Mouse (Mus musculus): ENCODE measurements around the gene Eng. TPM values are rescaled to one million over a fixed set of nuclear protein-coding genes. Genes with fewer than 3 reads are reported as not detected.
A peak's percentile ranks its signal among the peaks of the same experiment; 100 is the strongest.

Gene Eng
- polyA plus RNA-seq, 1 experiment from 2014 or later = 29.0 TPM

GRCm38 (mm10) chr2:32676821-32677220 is 30.4 kb downstream of the Eng start:
- Histone ChIP-seq H3K4me3 (no peak overlapping the region), H3K9me3 (peaks cover 3% of the 10 kb centered on the region; the same call in 1 of the 2 replicates), H3K36me3 (no peaks in the 10 kb centered on the region), H3K4me1 (replicated peaks) (peaks cover 10% of the 10 kb centered on the region), H3K4me2 (no peak overlapping the region), H3K27ac (no peak overlapping the region), H3K27me3 (no peaks in the 10 kb centered on the region), H3K9ac (no peak overlapping the region)
- ATAC-seq (ENCODE audit: low FRiP score) = no peak
- 95% methylated on average over 3 of the region's 3 CpGs for WGBS

- Histone ChIP-seq H3K9ac (no peak overlapping the region), H3K4me1 (replicated peaks) (peaks cover 10% of the 10 kb centered on the region), H3K4me2 (no peak overlapping the region), H3K27ac (no peak overlapping the region), H3K4me3 (no peak overlapping the region), H3K27me3 (no peaks in the 10 kb centered on the region), H3K36me3 (peaks cover 5% of the 10 kb centered on the region), H3K9me3 (peaks cover 3% of the 10 kb centered on the region; the same call in 1 of the 2 replicates)
- ATAC-seq (ENCODE audit: low FRiP score) = no peak
- WGBS = 95% methylated on average over 7 of the region's 7 CpGs
Measured at GRCm38 (mm10) chr2:32677683-32678082, 31.3 kb downstream of the Eng start.

- Histone ChIP-seq H3K27me3 (no peaks in the 10 kb centered on the region), H3K27ac (0 out of 2 replicates have a peak overlapping the region, but pooled peaks have one; percentile 23), H3K36me3 (peaks cover 28% of the 10 kb centered on the region), H3K9ac (peak overlapping the region; percentile 46; the same call in 1 of the 2 replicates), H3K9me3 (peaks cover 3% of the 10 kb centered on the region; the same call in 1 of the 2 replicates), H3K4me1 (replicated peaks) (peaks cover 10% of the 10 kb centered on the region), H3K4me2 (no peak overlapping the region), H3K4me3 (no peak overlapping the region)
- ATAC-seq (ENCODE audit: low FRiP score) = no peak
- 55% methylated on average over 7 of the region's 7 CpGs for WGBS
Measured at GRCm38 (mm10) chr2:32680051-32680451, 33.7 kb downstream of the Eng start.

GRCm38 (mm10) chr2:32680961-32681650 is 34.7 kb downstream of the Eng start:
- peaks cover 3% of the 10 kb centered on the region; the same call in 1 of the 2 replicates for H3K9me3 ChIP-seq
- H3K4me3 ChIP-seq = no peak overlapping the region
- H3K27me3 ChIP-seq = no peaks in the 10 kb centered on the region
- WGBS = 91% methylated on average over 19 of the region's 19 CpGs
- H3K27ac ChIP-seq = no peak overlapping the region
- H3K4me2 ChIP-seq = no peak overlapping the region
- H3K36me3 ChIP-seq = peaks cover 39% of the 10 kb centered on the region
- no peak overlapping the region for H3K9ac ChIP-seq
- peaks cover 10% of the 10 kb centered on the region for H3K4me1 ChIP-seq (replicated peaks)
- no peak for ATAC-seq (ENCODE audit: low FRiP score)

- H3K4me3 ChIP-seq = no peak overlapping the region
- no peak overlapping the region for H3K27ac ChIP-seq
- H3K36me3 ChIP-seq = peaks cover 45% of the 10 kb centered on the region
- H3K9ac ChIP-seq = no peak overlapping the region
- H3K9me3 ChIP-seq = peaks cover 2% of the 10 kb centered on the region; the same call in 1 of the 2 replicates
- H3K27me3 ChIP-seq = no peaks in the 10 kb centered on the region
- ATAC-seq (ENCODE audit: low FRiP score) = 0 out of 2 replicates have a peak, but pooled peaks have one; percentile 21
- peaks cover 10% of the 10 kb centered on the region for H3K4me1 ChIP-seq (replicated peaks)
- WGBS = 71% methylated on average over 6 of the region's 6 CpGs
- no peak overlapping the region for H3K4me2 ChIP-seq
Measured at GRCm38 (mm10) chr2:32681754-32682153, 35.4 kb downstream of the Eng start.

GRCm38 (mm10) chr2:32682721-32683417 is 36.5 kb downstream of the Eng start:
- H3K4me2 ChIP-seq = no peak overlapping the region
- no peaks in the 10 kb centered on the region for H3K27me3 ChIP-seq
- no peaks in the 10 kb centered on the region for H3K9me3 ChIP-seq
- no peak overlapping the region for H3K4me3 ChIP-seq
- H3K27ac ChIP-seq = no peak overlapping the region
- peaks cover 10% of the 10 kb centered on the region for H3K4me1 ChIP-seq (replicated peaks)
- peaks cover 57% of the 10 kb centered on the region for H3K36me3 ChIP-seq
- WGBS = 82% methylated on average over 14 of the region's 14 CpGs
- no peak overlapping the region for H3K9ac ChIP-seq
- no peak for ATAC-seq (ENCODE audit: low FRiP score)

- no peak for ATAC-seq (ENCODE audit: low FRiP score)
- no peaks in the 10 kb centered on the region for H3K27me3 ChIP-seq
- H3K36me3 ChIP-seq = peaks cover 62% of the 10 kb centered on the region
- 95% methylated on average over 10 of the region's 10 CpGs for WGBS
- H3K9me3 ChIP-seq = no peaks in the 10 kb centered on the region
- H3K4me2 ChIP-seq = no peak overlapping the region
- H3K4me1 ChIP-seq (replicated peaks) = peaks cover 10% of the 10 kb centered on the region
- H3K27ac ChIP-seq = no peak overlapping the region
- no peak overlapping the region for H3K9ac ChIP-seq
- H3K4me3 ChIP-seq = no peak overlapping the region
Measured at GRCm38 (mm10) chr2:32683701-32684100, 37.3 kb downstream of the Eng start.

GRCm38 (mm10) chr2:32684681-32685428 is 38.5 kb downstream of the Eng start:
- Histone ChIP-seq H3K9me3 (no peaks in the 10 kb centered on the region), H3K4me1 (replicated peaks) (peaks cover 9% of the 10 kb centered on the region), H3K36me3 (peaks cover 62% of the 10 kb centered on the region), H3K27me3 (no peaks in the 10 kb centered on the region), H3K4me2 (no peak overlapping the region), H3K9ac (no peak overlapping the region), H3K27ac (no peak overlapping the region), H3K4me3 (no peak overlapping the region)
- ATAC-seq (ENCODE audit: low FRiP score) = no peak
- 92% methylated on average over 15 of the region's 15 CpGs for WGBS

GRCm38 (mm10) chr2:32685807-32686206 is 39.4 kb downstream of the Eng start:
- Histone ChIP-seq H3K27ac (no peak overlapping the region), H3K4me2 (no peak overlapping the region), H3K9ac (no peak overlapping the region), H3K4me1 (replicated peaks) (peaks cover 4% of the 10 kb centered on the region; the same call in 1 of the 2 replicates), H3K27me3 (no peaks in the 10 kb centered on the region), H3K4me3 (no peak overlapping the region), H3K9me3 (no peaks in the 10 kb centered on the region), H3K36me3 (peaks cover 62% of the 10 kb centered on the region)
- 97% methylated on average over 3 of the region's 3 CpGs for WGBS
- no peak for ATAC-seq (ENCODE audit: low FRiP score)

- no peak overlapping the region for H3K4me3 ChIP-seq
- 96% methylated on average over 6 of the region's 6 CpGs for WGBS
- H3K9me3 ChIP-seq = no peaks in the 10 kb centered on the region
Measured at GRCm38 (mm10) chr2:32686640-32687039, 40.2 kb downstream of the Eng start.

GRCm38 (mm10) chr2:32687562-32687961 is 41.2 kb downstream of the Eng start:
- Histone ChIP-seq H3K9me3 (no peaks in the 10 kb centered on the region), H3K4me2 (no peak overlapping the region), H3K4me3 (no peak overlapping the region), H3K36me3 (peaks cover 58% of the 10 kb centered on the region), H3K9ac (no peak overlapping the region; the same call in 1 of the 2 replicates), H3K27ac (no peak overlapping the region), H3K27me3 (no peaks in the 10 kb centered on the region), H3K4me1 (replicated peaks) (peaks cover 7% of the 10 kb centered on the region)
- WGBS = 97% methylated on average over 8 of the region's 8 CpGs
- no peak for ATAC-seq (ENCODE audit: low FRiP score)

More at GRCm38 (mm10) chr2:32686640-32687039, 40.2 kb downstream of the Eng start:
- Histone ChIP-seq H3K36me3 (peaks cover 62% of the 10 kb centered on the region), H3K27ac (no peak overlapping the region), H3K4me2 (no peak overlapping the region), H3K9ac (no peak overlapping the region), H3K27me3 (no peaks in the 10 kb centered on the region), H3K4me1 (replicated peaks) (peaks cover 4% of the 10 kb centered on the region; the same call in 1 of the 2 replicates)
- no peak for ATAC-seq (ENCODE audit: low FRiP score)

GRCm38 (mm10) chr2:32689420-32689819 is 43.0 kb downstream of the Eng start:
- Histone ChIP-seq H3K4me2 (no peak overlapping the region), H3K36me3 (peaks cover 40% of the 10 kb centered on the region), H3K4me1 (replicated peaks) (peaks cover 18% of the 10 kb centered on the region), H3K27ac (peak overlapping the region; percentile 10; the same call in 1 of the 2 replicates), H3K9ac (no peak overlapping the region), H3K4me3 (no peak overlapping the region), H3K9me3 (no peaks in the 10 kb centered on the region), H3K27me3 (no peaks in the 10 kb centered on the region)
- no peak for ATAC-seq (ENCODE audit: low FRiP score)
- 14% methylated on average over 5 of the region's 5 CpGs for WGBS

Measured in hindbrain, embryonic 13.5 days (tissue).